Mouse (Mus musculus) spleen, adult 18-20 months (tissue): ENCODE results near the gene H2-M5.

Experiments
- DNase-seq, 2 experiments: peaks; one replicate each; pipeline ENCODE4 v3.0.0; 2022; ENCODE audit warnings: mixed read lengths in 2 of 2

H2-M5 gene

DNA sequence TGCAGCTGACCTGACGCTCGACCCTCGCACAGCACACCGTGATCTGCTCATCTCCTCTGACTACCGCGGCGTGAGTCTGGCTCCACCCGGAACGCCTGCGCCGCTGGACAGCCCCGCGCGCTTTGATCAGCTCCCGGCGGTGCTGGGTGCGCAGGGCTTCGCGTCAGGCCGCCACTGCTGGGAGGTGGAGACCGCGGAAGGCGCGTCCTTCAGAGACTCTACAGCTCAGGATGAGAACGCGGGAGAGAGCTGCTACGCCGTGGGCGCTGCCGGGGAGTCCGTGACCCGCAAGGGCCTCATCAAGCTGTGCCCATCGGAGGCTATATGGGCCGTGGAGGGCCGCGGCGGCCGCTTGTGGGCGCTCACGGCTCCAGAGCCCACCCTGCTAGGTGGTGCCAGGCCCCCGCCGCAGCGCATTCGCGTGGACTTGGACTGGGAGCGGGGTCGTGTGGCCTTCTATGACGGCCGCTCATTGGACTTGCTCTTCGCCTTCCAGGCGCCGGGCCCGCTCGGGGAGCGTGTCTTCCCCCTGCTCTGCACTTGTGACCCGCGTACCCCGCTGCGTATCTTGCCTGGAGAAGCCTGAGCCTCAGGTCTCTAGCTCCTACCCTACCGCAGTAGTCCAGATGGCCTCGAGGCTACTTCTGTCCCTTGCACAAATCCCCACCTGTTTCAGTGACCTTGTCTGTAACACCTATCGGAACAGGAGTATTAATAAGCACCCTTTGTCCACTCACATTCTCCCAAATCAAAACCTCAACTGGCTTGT lies 42.1 kb downstream of the H2-M5 start:
- peak in 1 of 2 experiments; percentile 38 for DNase-seq

DNA sequence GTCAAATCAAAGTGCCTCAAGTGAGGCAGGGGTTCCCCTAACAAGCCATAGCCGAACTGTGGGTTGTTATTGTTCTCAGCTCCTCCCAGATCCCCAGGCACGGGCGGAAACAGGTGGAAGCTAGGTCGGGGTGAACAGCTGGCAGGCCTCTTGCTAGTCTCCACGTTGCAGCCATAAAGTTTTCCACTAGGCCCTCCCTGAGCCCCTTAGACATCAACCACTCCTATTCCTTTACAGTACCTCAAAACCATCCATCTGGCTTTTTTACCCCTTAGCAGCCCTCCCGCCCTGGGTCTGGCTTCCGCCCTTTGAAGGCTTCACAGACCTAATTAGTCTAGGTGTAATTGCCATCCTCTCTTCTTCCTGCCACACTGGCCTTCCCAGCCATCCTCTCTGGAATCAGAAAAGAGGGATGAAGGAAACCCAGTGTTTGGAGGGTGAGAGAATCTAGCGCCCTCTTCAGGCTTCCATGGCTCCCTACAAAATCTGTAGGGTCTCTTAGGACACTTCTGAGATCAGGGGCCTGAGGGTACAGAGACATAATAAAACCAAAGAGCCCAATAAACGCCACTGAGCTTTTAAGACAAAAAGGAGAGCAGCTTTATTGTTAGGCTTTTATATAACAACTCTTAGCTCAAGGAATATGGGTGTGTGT lies 45.1 kb downstream of the H2-M5 start:
- no peak for DNase-seq

DNA sequence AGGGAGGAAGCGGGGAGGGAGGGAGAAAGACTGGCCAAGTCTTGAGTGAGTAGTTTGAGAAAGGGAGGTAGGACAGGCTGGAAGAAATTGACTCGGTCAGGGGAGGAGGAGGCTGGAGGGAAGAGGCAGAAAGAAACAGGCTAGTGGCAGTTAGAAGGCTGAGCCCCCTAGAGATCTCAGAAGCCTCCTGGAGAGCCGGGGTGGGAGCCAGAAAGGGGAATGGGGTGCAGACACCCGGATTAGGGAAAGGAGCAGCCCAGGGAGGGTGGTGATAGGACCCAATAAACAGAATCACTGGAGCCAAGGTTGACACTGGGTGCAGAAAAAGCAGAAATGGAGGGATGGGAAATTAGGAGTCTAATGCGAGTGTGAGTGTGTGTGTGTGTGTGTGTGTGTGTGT lies 45.6 kb downstream of the H2-M5 start:
- DNase-seq: no peak

DNA sequence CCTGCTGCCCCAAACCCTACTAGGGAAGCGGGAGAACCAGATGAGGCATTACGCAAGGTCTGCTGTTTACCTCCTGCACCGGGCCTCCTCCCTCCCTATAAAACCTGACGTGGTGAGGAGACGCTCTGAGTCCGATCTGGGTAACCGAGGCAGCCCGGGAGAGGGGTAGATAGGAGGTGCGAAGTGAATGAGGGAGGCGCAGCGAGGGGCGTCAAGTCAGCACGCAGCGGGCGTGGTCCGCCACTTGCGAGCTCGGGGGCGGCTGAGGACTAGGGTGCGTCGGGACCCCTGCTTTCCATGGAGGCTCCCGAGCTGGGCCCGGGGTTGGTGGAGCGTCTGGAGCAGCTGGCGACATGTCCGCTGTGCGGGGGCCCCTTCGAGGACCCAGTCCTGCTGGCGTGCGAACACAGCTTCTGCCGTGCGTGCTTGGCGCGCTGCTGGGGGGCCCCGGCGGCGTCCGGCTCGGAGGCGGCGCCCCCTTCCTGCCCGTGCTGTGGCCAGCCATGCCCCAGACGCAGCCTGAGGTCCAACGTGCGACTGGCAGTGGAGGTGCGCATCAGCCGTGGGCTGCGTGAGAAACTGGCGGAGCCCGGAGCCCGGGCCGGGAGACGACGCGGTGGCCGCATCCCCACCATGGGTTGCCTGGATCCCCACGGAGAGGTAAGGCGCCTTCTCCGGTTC lies 46.4 kb downstream of the H2-M5 start, which contains the start of gene Rnf39:
TSS of gene Rnf39 (plus strand) at position 128 of the 681 bp plus-strand sequence.
- DNase-seq: no peak

DNA sequence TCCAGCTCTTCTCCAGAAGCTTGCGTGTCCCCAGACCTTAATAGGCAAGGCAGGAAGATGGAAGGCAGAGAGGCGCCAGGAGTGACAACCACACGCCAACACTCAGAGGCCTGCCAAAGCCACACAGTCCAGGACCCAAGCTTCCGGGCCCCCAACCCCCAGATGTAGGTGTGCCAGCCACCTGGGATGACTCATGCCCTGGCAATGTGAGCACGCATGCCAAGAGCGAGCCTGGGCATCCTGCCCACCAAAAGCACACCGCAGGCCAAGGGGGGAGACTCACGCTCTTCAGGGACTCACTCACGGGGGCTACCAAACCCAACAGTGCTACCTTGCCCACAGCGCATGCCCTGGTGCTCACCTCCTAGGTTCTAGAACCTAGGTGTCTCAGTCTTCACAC lies 46.9 kb downstream of the H2-M5 start:
- no peak for DNase-seq

DNA sequence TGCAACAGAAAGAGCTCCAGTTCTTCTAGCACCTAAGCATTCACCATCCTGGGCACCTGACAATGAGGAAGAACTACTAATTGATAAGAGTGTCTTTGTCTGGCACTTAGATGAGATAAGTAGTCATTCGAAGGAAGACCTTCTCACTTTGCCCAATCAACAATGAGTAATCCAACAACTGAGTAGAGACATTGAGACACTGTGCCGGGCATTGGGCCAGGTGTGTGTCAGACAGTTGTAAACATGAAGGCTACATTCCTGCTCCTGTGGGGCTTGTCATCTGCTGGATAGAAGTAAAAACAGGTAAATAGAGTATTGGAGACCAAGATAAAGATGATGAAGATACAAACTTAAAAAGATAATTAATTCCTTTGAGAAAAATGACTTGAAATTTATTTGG lies 51.3 kb downstream of the H2-M5 start:
- DNase-seq: no peak
